Mouse (Mus musculus): ENCODE measurements around the gene Ppp1r14b. TPM values are rescaled to one million over a fixed set of nuclear protein-coding genes. Genes with fewer than 3 reads are reported as not detected.

The Ppp1r14b gene
- polyA plus RNA-seq, 1 experiment from 2014 or later, result 199 TPM

DNA sequence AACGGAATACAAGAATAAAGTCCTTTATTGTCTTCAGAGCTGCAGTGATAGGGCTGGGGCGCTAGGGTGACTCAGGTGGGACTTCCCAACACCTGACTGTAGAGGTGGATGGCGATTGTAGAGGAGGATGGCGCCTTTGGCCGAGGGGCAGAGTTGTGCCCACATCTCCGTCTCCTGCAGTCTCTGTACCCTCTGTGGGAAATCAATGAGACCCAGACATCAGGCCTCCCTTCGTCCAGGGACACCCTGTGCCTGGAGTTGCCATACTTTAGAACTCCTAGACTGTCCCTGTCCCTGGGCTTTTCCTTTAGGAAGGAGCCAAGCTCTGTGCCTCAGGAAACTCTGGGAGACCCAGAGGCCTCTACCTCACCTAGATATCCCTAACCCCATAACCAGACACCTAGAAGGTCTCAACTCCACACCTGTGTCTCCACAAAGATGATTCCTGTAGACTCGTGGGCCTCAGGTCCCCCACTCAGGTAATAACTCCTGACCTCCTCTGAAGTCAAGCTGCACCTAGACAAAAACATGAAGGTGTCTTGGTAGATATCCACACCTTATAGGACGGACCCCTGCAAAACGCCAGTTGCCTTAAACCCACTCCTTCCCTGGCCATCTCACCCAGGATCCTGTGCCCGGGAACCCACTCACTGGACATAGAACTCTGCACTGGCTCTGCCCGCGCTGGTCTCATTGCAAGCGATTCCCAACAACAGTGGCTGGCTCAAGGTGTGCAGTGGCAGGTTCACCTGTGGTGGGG lies 18.4 kb downstream of the Ppp1r14b start:
- DNase-seq (ENCODE audit: low spot score), result no peak
- ATAC-seq (replicated peaks; ENCODE audit: low FRiP score, low TSS enrichment, low read depth), result no peak
- H3K4me1 ChIP-seq (replicated peaks; ENCODE audit: control insufficient read depth, insufficient read depth, low read length), result peaks cover 18% of the 10 kb centered on the region
- no peaks in the 10 kb centered on the region for H3K27me3 ChIP-seq (replicated peaks; ENCODE audit: control insufficient read depth, insufficient read depth, low read length)
- peak overlapping the region; percentile 46 for H3K4me3 ChIP-seq (ENCODE audit: low read depth, low read length)
- no peaks in the 10 kb centered on the region for H3K9me3 ChIP-seq (ENCODE audit: control insufficient read depth, low read length)
- peak overlapping the region; percentile 74 for H3K4me2 ChIP-seq (ENCODE audit: low read length)
- WGBS, result 62% methylated on average over 14 of the region's 14 CpGs
- H3K9ac ChIP-seq (ENCODE audit: low read length), result peak overlapping the region; percentile 29
- H3K36me3 ChIP-seq (ENCODE audit: control insufficient read depth, insufficient read depth, low read length), result peaks cover 3% of the 10 kb centered on the region; the same call in 1 of the 2 replicates
- H3K27ac ChIP-seq (ENCODE audit: low read depth), result no peak overlapping the region

- 85% methylated on average over 8 of the region's 8 CpGs for WGBS
- H3K9me3 ChIP-seq (ENCODE audit: control insufficient read depth, low read length), result no peaks in the 10 kb centered on the region
Measured at GRCm38 (mm10) chr19:6994002-6994401, 19.2 kb downstream of the Ppp1r14b start.

GRCm38 (mm10) chr19:6994489-6994888 lies 19.7 kb downstream of the Ppp1r14b start:
- H3K9ac ChIP-seq (ENCODE audit: low read length), result no peak overlapping the region
- peaks cover 17% of the 10 kb centered on the region for H3K4me1 ChIP-seq (replicated peaks; ENCODE audit: control insufficient read depth, insufficient read depth, low read length)
- peaks cover 11% of the 10 kb centered on the region; the same call in 1 of the 2 replicates for H3K36me3 ChIP-seq (ENCODE audit: control insufficient read depth, insufficient read depth, low read length)
- DNase-seq (ENCODE audit: low spot score) (no peak), ATAC-seq (replicated peaks; ENCODE audit: low FRiP score, low TSS enrichment, low read depth) (no peak)
- no peak overlapping the region for H3K4me2 ChIP-seq (ENCODE audit: low read length)
- H3K27me3 ChIP-seq (replicated peaks; ENCODE audit: control insufficient read depth, insufficient read depth, low read length), result no peaks in the 10 kb centered on the region
- H3K27ac ChIP-seq (ENCODE audit: low read depth), result no peak overlapping the region
- H3K9me3 ChIP-seq (ENCODE audit: control insufficient read depth, low read length), result 0 out of 2 replicates have a peak, but pooled peaks cover under 1% of the 10 kb centered on the region
- 86% methylated on average over 8 of the region's 8 CpGs for WGBS
- H3K4me3 ChIP-seq (ENCODE audit: low read depth, low read length), result no peak overlapping the region

More at GRCm38 (mm10) chr19:6994002-6994401, 19.2 kb downstream of the Ppp1r14b start:
- Histone ChIP-seq H3K27ac (ENCODE audit: low read depth) (no peak overlapping the region), H3K9ac (ENCODE audit: low read length) (no peak overlapping the region), H3K36me3 (ENCODE audit: control insufficient read depth, insufficient read depth, low read length) (peaks cover 7% of the 10 kb centered on the region; the same call in 1 of the 2 replicates), H3K4me1 (replicated peaks; ENCODE audit: control insufficient read depth, insufficient read depth, low read length) (peaks cover 17% of the 10 kb centered on the region), H3K27me3 (replicated peaks; ENCODE audit: control insufficient read depth, insufficient read depth, low read length) (no peaks in the 10 kb centered on the region), H3K4me3 (ENCODE audit: low read depth, low read length) (no peak overlapping the region), H3K4me2 (ENCODE audit: low read length) (no peak overlapping the region)
- DNase-seq (ENCODE audit: low spot score) (no peak), ATAC-seq (replicated peaks; ENCODE audit: low FRiP score, low TSS enrichment, low read depth) (no peak)

DNA sequence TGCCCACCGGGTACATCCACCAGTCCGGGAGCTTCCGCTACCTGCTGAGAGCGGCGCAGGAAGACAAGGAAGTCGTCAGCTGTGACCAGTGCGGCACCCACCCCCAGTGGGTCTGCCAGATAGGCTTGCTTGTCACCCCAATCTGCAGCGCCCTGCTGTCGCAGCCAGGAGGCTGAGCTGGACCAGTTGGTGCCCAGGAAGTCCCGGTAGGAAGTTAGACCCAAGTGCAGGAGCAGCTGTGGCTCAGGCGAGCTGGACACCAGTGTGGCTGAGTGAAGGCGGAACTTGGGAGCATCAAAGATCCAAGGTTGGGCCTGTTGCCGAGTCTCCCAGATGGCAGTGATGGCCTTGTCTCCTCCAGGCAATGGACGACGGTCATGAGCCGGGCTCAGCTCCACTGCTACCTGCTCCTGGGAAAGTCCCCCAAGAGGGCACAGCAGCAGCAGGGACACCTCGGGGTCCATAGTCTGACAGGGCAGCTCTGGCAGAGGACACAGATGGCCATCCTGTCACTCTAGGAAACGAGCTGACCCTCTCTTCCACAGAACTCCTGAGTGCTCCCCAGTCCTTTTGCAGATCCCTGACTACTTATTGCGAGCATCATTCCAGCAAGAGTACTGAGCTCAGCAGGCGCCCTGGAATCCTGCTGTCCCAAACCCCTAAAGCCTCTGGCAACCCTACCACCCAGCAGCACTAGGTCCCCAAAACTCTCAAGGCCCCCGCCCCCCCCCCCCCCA lies 20.7 kb downstream of the Ppp1r14b start:
- ATAC-seq (replicated peaks; ENCODE audit: low FRiP score, low TSS enrichment, low read depth), result no peak
- DNase-seq (ENCODE audit: low spot score), result peak; percentile 57
- H3K27me3 ChIP-seq (replicated peaks; ENCODE audit: control insufficient read depth, insufficient read depth, low read length), result no peaks in the 10 kb centered on the region
- peaks cover 17% of the 10 kb centered on the region; the same call in 1 of the 2 replicates for H3K36me3 ChIP-seq (ENCODE audit: control insufficient read depth, insufficient read depth, low read length)
- peaks cover 17% of the 10 kb centered on the region for H3K4me1 ChIP-seq (replicated peaks; ENCODE audit: control insufficient read depth, insufficient read depth, low read length)
- WGBS, result 52% methylated on average over 20 of the region's 21 CpGs
- H3K27ac ChIP-seq (ENCODE audit: low read depth), result no peak overlapping the region
- peak overlapping the region; percentile 39 for H3K9ac ChIP-seq (ENCODE audit: low read length)
- peak overlapping the region; percentile 58 for H3K4me3 ChIP-seq (ENCODE audit: low read depth, low read length)
- H3K4me2 ChIP-seq (ENCODE audit: low read length), result peak overlapping the region; percentile 89
- 0 out of 2 replicates have a peak, but pooled peaks cover 4% of the 10 kb centered on the region for H3K9me3 ChIP-seq (ENCODE audit: control insufficient read depth, low read length)

DNA sequence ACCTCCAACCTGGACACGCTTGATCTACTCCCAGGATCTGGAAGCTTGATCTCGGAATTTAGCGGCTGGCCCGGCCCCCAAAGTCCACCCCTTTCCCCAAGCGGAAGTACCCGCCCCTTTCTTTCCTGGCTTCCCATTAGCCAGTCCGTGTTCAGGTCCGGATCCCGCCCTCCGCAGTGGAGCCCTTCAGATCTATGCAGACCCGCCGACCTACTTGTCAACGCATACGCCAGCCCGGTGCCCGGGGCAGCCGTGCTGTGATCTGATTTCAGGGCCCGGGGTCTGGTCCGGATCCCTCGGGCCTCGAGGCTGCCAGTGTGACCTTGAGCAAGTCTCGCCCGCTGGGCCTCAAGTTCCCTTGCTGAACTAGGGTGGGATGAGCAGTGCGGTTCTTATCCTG lies 21.2 kb downstream of the Ppp1r14b start, which contains the start of the genes Nudt22 and Trpt1:
Gene Nudt22, minus strand, starts transcription at position 112 of the 400 bp plus-strand sequence.
Gene Trpt1, plus strand, starts transcription at position 126 of the 400 bp plus-strand sequence.
- DNase-seq (ENCODE audit: low spot score) (peak; percentile 91), ATAC-seq (replicated peaks; ENCODE audit: low FRiP score, low TSS enrichment, low read depth) (peak; percentile 85)
- Histone ChIP-seq H3K9me3 (ENCODE audit: control insufficient read depth, low read length) (0 out of 2 replicates have a peak, but pooled peaks cover 4% of the 10 kb centered on the region), H3K36me3 (ENCODE audit: control insufficient read depth, insufficient read depth, low read length) (peaks cover 17% of the 10 kb centered on the region; the same call in 1 of the 2 replicates), H3K27ac (ENCODE audit: low read depth) (peak within 1 kb of the TSS; percentile 19; the same call in 1 of the 2 replicates), H3K4me2 (ENCODE audit: low read length) (peak within 1 kb of the TSS; percentile 89), H3K27me3 (replicated peaks; ENCODE audit: control insufficient read depth, insufficient read depth, low read length) (no peaks in the 10 kb centered on the region), H3K9ac (ENCODE audit: low read length) (peak within 1 kb of the TSS; percentile 62), H3K4me3 (ENCODE audit: low read depth, low read length) (peak within 1 kb of the TSS; percentile 58), H3K4me1 (replicated peaks; ENCODE audit: control insufficient read depth, insufficient read depth, low read length) (peaks cover 17% of the 10 kb centered on the region)
- under 1% methylated on average over 24 of the region's 24 CpGs for WGBS

GRCm38 (mm10) chr19:6997721-6998290 lies 23.0 kb downstream of the Ppp1r14b start:
- Histone ChIP-seq H3K27ac (ENCODE audit: low read depth) (no peak overlapping the region), H3K9ac (ENCODE audit: low read length) (no peak overlapping the region), H3K4me2 (ENCODE audit: low read length) (no peak overlapping the region), H3K4me1 (replicated peaks; ENCODE audit: control insufficient read depth, insufficient read depth, low read length) (peaks cover 12% of the 10 kb centered on the region), H3K27me3 (replicated peaks; ENCODE audit: control insufficient read depth, insufficient read depth, low read length) (no peaks in the 10 kb centered on the region), H3K9me3 (ENCODE audit: control insufficient read depth, low read length) (0 out of 2 replicates have a peak, but pooled peaks cover 4% of the 10 kb centered on the region), H3K4me3 (ENCODE audit: low read depth, low read length) (no peak overlapping the region), H3K36me3 (ENCODE audit: control insufficient read depth, insufficient read depth, low read length) (peaks cover 17% of the 10 kb centered on the region; the same call in 1 of the 2 replicates)
- no peak for ATAC-seq (replicated peaks; ENCODE audit: low FRiP score, low TSS enrichment, low read depth)
- WGBS, result 86% methylated on average over 9 of the region's 9 CpGs
- no peak for DNase-seq (ENCODE audit: low spot score)

- Histone ChIP-seq H3K27ac (ENCODE audit: low read depth) (no peak overlapping the region), H3K4me3 (ENCODE audit: low read depth, low read length) (no peak overlapping the region), H3K36me3 (ENCODE audit: control insufficient read depth, insufficient read depth, low read length) (peaks cover 17% of the 10 kb centered on the region; the same call in 1 of the 2 replicates), H3K9me3 (ENCODE audit: control insufficient read depth, low read length) (0 out of 2 replicates have a peak, but pooled peaks cover 4% of the 10 kb centered on the region), H3K27me3 (replicated peaks; ENCODE audit: control insufficient read depth, insufficient read depth, low read length) (no peaks in the 10 kb centered on the region), H3K4me1 (replicated peaks; ENCODE audit: control insufficient read depth, insufficient read depth, low read length) (peaks cover 12% of the 10 kb centered on the region), H3K4me2 (ENCODE audit: low read length) (no peak overlapping the region), H3K9ac (ENCODE audit: low read length) (no peak overlapping the region)
- ATAC-seq (replicated peaks; ENCODE audit: low FRiP score, low TSS enrichment, low read depth) (no peak), DNase-seq (ENCODE audit: low spot score) (no peak)
- WGBS, result 89% methylated on average over 19 of the region's 19 CpGs
Measured at GRCm38 (mm10) chr19:6999360-7000063, 24.7 kb downstream of the Ppp1r14b start.

All from intestine, embryonic 14.5 days (tissue).